Mouse (Mus musculus) hindbrain, embryonic 15.5 days (tissue): ENCODE measurements around the gene Apoc2. TPM values are rescaled to one million over a fixed set of nuclear protein-coding genes. Genes with fewer than 3 reads are reported as not detected.

ENCODE experiments used
- ATAC-seq: fragments of 200-750 bp; cut with Nextera tagmentation; 2 replicates; pipeline ENCODE4 v1.8.0; 2017; ENCODE audit warnings: low read depth, moderate number of reproducible peaks, moderate TSS enrichment; ENCODE audit not compliant: low FRiP score
- H3K27ac ChIP-seq: fragments of 300-500 bp; sonication (generic); replicated peaks from 2 replicates; pipeline ENCODE4 v1.5.1; 2015; ENCODE audit warnings: mild to moderate bottlenecking, inconsistent platforms
- H3K27me3 ChIP-seq: fragments of 300-500 bp; sonication (generic); 2 replicates; pipeline ENCODE4 v1.6.1; 2015; ENCODE audit warnings: control low read depth, inconsistent platforms
- H3K36me3 ChIP-seq: fragments of 300-500 bp; sonication (generic); 2 replicates; pipeline ENCODE4 v1.6.1; 2015; ENCODE audit warnings: control low read depth, inconsistent platforms
- H3K4me1 ChIP-seq: fragments of 300-500 bp; sonication (generic); replicated peaks from 2 replicates; pipeline ENCODE4 v1.6.1; 2015; ENCODE audit warnings: control low read depth, inconsistent platforms
- H3K4me2 ChIP-seq: fragments of 300-500 bp; sonication (generic); 2 replicates; pipeline ENCODE4 v1.6.1; 2015; ENCODE audit warnings: moderate library complexity, mild to moderate bottlenecking, inconsistent platforms
- H3K4me3 ChIP-seq: fragments of 300-500 bp; sonication (generic); 2 replicates; pipeline ENCODE4 v1.5.1; 2015; ENCODE audit warnings: mild to moderate bottlenecking, inconsistent platforms
- H3K9ac ChIP-seq: fragments of 300-500 bp; sonication (generic); 2 replicates; pipeline ENCODE4 v1.6.1; 2015; ENCODE audit warnings: inconsistent platforms
- H3K9me3 ChIP-seq: fragments of 300-500 bp; sonication (generic); 2 replicates; pipeline ENCODE4 v1.6.1; 2016; ENCODE audit warnings: control low read depth, inconsistent platforms
- WGBS: fragments of 180-500 bp; shearing (Covaris S2); methylation state at CpG from one replicate; pipeline ENCODE4 v1.1.7; 2015; 5-methylcytosine and 5-hydroxymethylcytosine counted together
- polyA plus RNA-seq: library from polyadenylated mRNA; unstranded; fragments of >200 nt; fragmentation: Nextera tagmentation; extraction: Ambion mirVana; gene quantifications from 2 replicates; pipeline ENCODE4 v1.2.1, GENCODE M21; 2015

Apoc2 gene
- polyA plus RNA-seq, 1 experiment from 2014 or later = 0.58 TPM

DNA sequence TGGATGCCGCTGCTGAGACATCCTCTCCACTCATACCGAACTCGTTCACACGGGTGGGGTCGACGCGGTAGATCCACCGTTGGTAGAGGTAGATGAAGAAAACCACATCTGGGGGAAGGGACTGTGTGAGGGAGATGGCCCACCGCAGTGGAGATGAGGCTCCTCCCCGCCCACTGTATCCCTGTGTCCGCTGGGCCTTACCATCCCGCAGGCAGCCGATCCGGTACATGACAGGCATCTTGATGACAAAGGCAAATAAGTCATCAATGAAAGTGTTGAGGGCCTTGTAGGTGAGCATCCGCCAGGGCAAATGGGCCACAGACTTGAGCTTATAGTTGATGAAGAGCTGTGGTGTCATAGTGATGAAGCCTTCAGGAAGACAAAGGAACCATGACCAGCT lies 43.9 kb downstream of the Apoc2 start:
- 94% methylated on average over 15 of the region's 15 CpGs for WGBS
- Histone ChIP-seq H3K27ac (no peak overlapping the region), H3K36me3 (peaks cover 60% of the 10 kb centered on the region), H3K27me3 (no peaks in the 10 kb centered on the region), H3K4me1 (peaks cover 6% of the 10 kb centered on the region; the same call in 1 of the 2 replicates), H3K4me2 (no peak overlapping the region), H3K9ac (no peak overlapping the region), H3K4me3 (no peak overlapping the region), H3K9me3 (no peaks in the 10 kb centered on the region)
- ATAC-seq = no peak

DNA sequence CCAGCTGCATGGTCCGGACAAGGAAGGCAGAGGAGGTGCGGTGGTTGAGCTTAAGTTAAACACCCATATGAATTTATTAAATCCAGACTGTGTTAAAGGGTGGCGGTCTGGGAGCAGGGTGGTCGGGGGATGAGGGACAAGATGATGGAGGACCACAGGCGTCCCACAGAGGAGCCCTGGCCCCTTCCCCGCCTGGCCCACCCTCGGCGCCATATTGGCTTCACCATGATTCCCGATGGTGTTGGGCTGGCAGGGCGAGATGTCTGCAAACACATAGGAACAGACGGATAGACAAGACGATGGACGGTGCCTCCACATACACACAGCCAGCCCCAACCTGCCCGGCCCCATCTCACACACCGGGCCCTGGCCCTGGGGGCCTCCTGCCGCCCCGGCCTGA lies 44.5 kb downstream of the Apoc2 start:
- Histone ChIP-seq H3K9me3 (no peaks in the 10 kb centered on the region), H3K9ac (no peak overlapping the region), H3K36me3 (peaks cover 53% of the 10 kb centered on the region), H3K4me1 (peaks cover 7% of the 10 kb centered on the region), H3K4me3 (no peak overlapping the region), H3K4me2 (no peak overlapping the region), H3K27me3 (no peaks in the 10 kb centered on the region), H3K27ac (no peak overlapping the region)
- ATAC-seq = no peak
- 94% methylated on average over 17 of the region's 17 CpGs for WGBS

DNA sequence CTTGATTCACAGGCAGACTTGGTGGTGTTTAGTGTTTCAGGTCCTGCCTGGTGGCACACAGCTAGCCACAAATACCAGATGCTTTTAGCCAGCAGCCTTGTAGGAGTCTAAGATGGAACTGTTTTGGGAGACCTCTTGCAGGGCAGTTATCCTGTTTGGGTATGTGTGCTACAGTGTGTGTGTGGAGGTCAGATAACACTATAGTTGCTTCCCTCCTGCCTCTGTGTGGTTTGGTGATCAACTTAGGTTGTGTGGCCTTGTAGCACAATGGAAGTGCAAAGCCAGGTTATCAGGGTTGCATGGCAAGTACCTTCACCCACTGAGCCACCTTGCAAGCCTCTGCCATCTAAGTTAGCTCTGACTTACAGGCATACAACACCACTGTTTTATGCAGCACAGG lies 45.0 kb downstream of the Apoc2 start:
- H3K9me3 ChIP-seq = no peaks in the 10 kb centered on the region
- H3K9ac ChIP-seq = no peak overlapping the region
- no peak overlapping the region for H3K27ac ChIP-seq
- no peak for ATAC-seq
- no peak overlapping the region for H3K4me3 ChIP-seq
- H3K4me1 ChIP-seq = peaks cover 12% of the 10 kb centered on the region
- H3K4me2 ChIP-seq = no peak overlapping the region
- peaks cover 48% of the 10 kb centered on the region for H3K36me3 ChIP-seq
- no peaks in the 10 kb centered on the region for H3K27me3 ChIP-seq

DNA sequence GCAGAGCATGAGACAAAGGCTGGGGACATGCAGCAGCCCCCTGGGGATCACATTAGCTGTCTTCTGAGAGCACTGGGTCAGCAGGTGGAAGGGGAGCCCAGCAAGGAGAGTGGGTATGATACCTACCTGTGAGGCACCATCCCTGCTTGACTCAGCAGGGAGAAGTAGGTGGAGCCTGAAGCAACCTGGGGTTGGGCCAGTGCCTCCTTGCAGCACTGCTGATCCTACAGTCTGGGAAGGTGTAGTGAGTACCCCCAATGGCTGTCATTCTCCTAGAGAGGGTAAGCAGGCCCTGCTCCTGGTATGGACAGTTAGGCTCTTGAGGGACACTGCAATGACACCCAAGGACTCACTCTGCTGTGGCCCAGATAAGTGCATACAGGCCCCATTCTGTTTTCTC lies 45.5 kb downstream of the Apoc2 start:
- peaks cover 13% of the 10 kb centered on the region for H3K4me1 ChIP-seq
- no peak overlapping the region for H3K4me2 ChIP-seq
- no peak for ATAC-seq
- no peak overlapping the region for H3K27ac ChIP-seq
- peaks cover 44% of the 10 kb centered on the region for H3K36me3 ChIP-seq
- no peaks in the 10 kb centered on the region for H3K9me3 ChIP-seq
- H3K9ac ChIP-seq = no peak overlapping the region
- no peaks in the 10 kb centered on the region for H3K27me3 ChIP-seq
- H3K4me3 ChIP-seq = no peak overlapping the region

DNA sequence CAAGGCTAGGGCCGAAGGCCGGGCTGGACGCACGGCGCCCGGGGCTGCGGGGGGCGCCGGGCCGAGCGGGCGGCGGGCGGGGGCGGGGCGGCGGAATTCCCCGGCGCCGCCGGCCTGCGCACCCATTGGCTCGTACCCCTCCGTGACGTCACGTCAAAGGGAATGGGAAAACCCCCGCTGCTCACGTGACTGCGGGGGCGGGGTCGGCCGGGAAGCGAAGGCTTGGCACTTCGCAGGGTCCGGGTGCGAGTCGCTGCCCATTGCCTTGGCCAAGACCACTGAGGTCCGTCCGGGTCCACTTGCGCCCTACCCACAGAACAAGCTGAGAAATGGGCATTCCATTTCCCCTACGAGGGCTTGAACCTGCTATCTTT lies 48.4 kb downstream of the Apoc2 start, which contains the start of gene Relb:
Gene Relb (minus strand): TSS at position 78 of the 374 bp plus-strand sequence.
- H3K36me3 ChIP-seq = peaks cover 15% of the 10 kb centered on the region
- H3K27ac ChIP-seq = peak within 1 kb of the TSS; percentile 71
- peak; percentile 76 for ATAC-seq

DNA sequence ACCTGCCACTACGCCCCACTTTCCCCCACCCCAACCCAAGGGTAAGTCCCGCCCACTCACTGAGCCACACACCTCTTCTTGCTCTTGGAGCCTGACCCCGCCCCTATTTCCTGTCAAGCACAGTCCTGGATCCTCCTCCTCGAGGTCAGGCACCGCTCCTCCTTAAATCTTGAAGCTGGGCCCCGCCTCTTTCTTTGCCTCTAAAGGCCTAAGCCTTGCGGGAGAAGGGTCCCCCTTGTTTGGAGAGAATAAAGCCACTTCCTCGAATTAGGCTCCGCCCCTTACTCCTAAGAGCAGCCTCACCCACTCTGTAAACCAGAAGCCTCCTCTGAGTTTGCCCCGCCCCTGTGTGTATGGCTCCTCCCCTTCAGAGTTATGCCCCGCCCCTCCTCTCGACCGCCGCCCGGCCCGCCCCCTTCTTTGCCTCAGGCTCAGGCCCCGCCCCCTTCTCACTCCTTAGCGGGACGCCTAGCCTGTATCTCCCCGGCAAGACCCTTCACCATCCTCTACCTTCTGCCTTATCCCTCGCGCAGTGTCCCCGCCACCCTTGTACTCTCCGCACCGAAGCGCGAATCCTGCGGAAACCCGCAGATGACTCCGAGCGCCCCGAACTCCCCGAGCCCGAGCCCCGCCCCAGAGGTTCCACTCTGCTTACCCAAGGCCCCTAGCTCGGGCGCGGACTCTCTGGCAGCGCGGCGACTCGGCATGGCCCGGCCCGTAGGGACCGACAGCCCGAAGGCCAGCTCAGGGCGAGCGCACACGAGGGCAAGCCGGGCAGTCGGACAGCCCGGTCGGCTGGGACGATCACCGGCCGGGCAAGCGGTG lies 49.0 kb downstream of the Apoc2 start:
- peak overlapping the region; percentile 85 for H3K4me2 ChIP-seq
- no peaks in the 10 kb centered on the region for H3K9me3 ChIP-seq
- peaks cover 13% of the 10 kb centered on the region for H3K4me1 ChIP-seq
- H3K27ac ChIP-seq = peak overlapping the region; percentile 71
- under 1% methylated on average over 57 of the region's 57 CpGs for WGBS
- H3K36me3 ChIP-seq = peaks cover 9% of the 10 kb centered on the region
- peak overlapping the region; percentile 41 for H3K9ac ChIP-seq
- H3K4me3 ChIP-seq = peak overlapping the region; percentile 58
- ATAC-seq = peak; percentile 88
- H3K27me3 ChIP-seq = no peaks in the 10 kb centered on the region

More for the DNA sequence above, 48.4 kb downstream of the Apoc2 start, which contains the start of gene Relb:
- Histone ChIP-seq H3K4me2 (peak within 1 kb of the TSS; percentile 85), H3K9ac (peak within 1 kb of the TSS; percentile 41), H3K27me3 (no peaks in the 10 kb centered on the region), H3K4me1 (peaks cover 13% of the 10 kb centered on the region), H3K9me3 (no peaks in the 10 kb centered on the region), H3K4me3 (peak within 1 kb of the TSS; percentile 58)
- WGBS = under 1% methylated on average over 40 of the region's 41 CpGs

DNA sequence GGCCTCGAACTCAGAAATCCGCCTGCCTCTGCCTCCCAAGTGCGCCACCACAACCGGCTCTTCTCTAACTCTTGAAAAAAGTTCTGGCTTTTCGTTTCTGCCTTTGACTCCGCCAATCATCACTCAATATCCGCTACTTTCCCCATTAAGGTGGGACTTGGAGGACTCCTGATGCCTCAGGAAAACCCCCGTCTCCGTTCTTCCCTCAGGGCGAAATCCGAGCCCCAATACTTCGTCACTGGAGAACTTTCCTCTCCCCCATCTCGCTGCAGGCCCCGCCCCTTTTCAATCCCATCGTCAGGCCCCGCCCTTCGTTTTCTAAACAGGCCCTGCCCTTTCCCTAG lies 49.6 kb downstream of the Apoc2 start:
- no peaks in the 10 kb centered on the region for H3K9me3 ChIP-seq
- peaks cover 5% of the 10 kb centered on the region; the same call in 1 of the 2 replicates for H3K36me3 ChIP-seq
- no peak for ATAC-seq
- 17% methylated on average over 17 of the region's 17 CpGs for WGBS
- peak overlapping the region; percentile 85 for H3K4me2 ChIP-seq
- H3K4me1 ChIP-seq = peaks cover 13% of the 10 kb centered on the region
- no peaks in the 10 kb centered on the region for H3K27me3 ChIP-seq
- peak overlapping the region; percentile 58 for H3K4me3 ChIP-seq
- H3K27ac ChIP-seq = peak overlapping the region; percentile 57; the same call in 1 of the 2 replicates
- H3K9ac ChIP-seq = peak overlapping the region; percentile 41; the same call in 1 of the 2 replicates

DNA sequence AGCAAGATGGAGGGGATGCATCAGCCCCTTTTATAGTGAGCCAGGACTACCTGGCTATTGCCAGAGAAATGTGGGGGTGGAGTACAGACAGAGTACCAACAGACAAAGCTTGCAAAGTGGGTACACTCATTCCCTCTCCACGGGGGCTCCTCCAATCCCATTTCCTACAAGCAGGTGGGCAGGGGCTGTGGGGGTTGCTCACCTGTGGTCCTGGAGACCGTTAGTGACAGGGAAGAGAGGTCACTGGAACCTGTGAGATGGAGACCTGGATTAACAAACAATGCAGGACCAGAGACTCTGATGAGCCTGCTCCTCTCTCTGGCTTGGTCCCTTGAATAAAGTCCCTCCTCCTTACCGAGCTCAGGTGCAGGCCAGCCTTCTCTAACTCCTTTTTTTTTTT lies 50.0 kb downstream of the Apoc2 start:
- Histone ChIP-seq H3K27me3 (no peaks in the 10 kb centered on the region), H3K36me3 (peaks cover under 1% of the 10 kb centered on the region; the same call in 1 of the 2 replicates), H3K27ac (no peak overlapping the region), H3K4me3 (peak overlapping the region; percentile 58; the same call in 1 of the 2 replicates), H3K4me1 (peaks cover 13% of the 10 kb centered on the region), H3K9ac (no peak overlapping the region), H3K4me2 (peak overlapping the region; percentile 85), H3K9me3 (no peaks in the 10 kb centered on the region)
- ATAC-seq = no peak
- 62% methylated on average over 3 of the region's 3 CpGs for WGBS

DNA sequence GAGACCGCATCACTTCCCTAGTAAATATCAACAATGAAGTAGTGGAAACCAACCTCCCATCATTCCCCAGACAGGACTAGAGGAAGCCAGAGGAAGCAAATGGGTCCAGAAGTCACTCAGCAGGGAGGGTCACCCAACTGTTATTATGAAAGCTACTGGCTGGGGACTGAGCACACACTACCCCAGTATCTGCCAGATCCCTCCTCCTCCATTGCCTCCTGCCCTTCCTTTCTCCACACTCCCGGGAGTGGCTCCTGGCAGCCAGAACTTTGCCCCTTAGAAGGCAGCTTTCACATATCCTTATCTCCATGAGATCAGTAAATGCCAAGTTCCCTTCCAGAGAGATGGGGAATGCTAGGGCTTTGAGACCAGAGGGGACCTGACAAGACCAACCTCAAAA lies 54.3 kb downstream of the Apoc2 start:
- no peak for ATAC-seq
- Histone ChIP-seq H3K27me3 (no peaks in the 10 kb centered on the region), H3K4me2 (no peak overlapping the region), H3K4me1 (peaks cover 13% of the 10 kb centered on the region), H3K36me3 (no peaks in the 10 kb centered on the region), H3K4me3 (no peak overlapping the region), H3K9ac (no peak overlapping the region), H3K9me3 (no peaks in the 10 kb centered on the region), H3K27ac (no peak overlapping the region)
- 83% methylated on average over 2 of the region's 2 CpGs for WGBS

DNA sequence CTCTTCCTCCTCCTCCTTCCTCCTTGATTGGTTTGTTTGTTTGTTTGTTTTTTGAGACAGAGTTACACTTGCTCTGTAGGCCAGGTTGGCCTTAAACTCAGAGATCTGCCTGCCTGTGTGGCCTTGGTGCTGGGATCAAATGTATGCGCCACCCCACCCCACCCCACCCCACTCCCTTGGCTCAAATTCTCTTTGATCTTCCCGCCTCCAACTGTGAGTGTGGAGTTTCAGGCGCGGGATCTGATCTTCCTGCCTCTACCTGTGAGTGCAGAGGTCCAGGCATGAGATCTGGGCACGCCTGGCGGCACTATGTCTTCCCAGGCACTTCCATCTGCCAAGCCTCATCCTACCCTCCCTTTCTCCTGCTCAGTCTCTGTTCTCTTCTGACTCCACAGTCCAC lies 55.5 kb downstream of the Apoc2 start:
- H3K4me2 ChIP-seq = no peak overlapping the region
- no peak overlapping the region for H3K4me3 ChIP-seq
- no peaks in the 10 kb centered on the region for H3K9me3 ChIP-seq
- 44% methylated on average over 6 of the region's 6 CpGs for WGBS
- H3K4me1 ChIP-seq = peaks cover 6% of the 10 kb centered on the region
- H3K9ac ChIP-seq = no peak overlapping the region
- H3K36me3 ChIP-seq = no peaks in the 10 kb centered on the region
- no peaks in the 10 kb centered on the region for H3K27me3 ChIP-seq
- no peak overlapping the region for H3K27ac ChIP-seq
- ATAC-seq = no peak
